Mouse (Mus musculus): ENCODE results near the gene S100a3.

S100a3 gene

DNA sequence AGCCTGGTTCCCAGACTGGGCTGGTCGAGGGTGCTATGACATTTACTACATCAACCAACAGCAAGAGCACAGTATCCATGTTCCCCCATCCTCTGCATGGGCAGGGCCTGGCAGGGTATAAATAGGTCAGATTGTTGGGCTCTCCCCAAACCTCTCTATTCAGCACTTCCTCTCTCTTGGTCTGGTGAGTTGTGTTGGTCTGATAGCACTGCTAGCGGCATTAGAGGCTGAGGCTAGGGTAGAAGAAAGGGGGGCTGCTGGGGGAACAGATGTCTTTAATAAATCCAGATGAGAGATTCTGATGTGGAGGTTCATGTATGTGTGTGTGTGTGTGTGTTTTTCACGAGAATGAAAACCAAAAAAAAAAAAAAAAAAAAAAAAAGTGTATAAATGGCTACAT is 43.2 kb downstream of the S100a3 start, which contains the start of gene S100a4:
Gene S100a4 (plus strand): TSS at position 149 of the 400 bp plus-strand sequence.
- no peak for DNase-seq

DNA sequence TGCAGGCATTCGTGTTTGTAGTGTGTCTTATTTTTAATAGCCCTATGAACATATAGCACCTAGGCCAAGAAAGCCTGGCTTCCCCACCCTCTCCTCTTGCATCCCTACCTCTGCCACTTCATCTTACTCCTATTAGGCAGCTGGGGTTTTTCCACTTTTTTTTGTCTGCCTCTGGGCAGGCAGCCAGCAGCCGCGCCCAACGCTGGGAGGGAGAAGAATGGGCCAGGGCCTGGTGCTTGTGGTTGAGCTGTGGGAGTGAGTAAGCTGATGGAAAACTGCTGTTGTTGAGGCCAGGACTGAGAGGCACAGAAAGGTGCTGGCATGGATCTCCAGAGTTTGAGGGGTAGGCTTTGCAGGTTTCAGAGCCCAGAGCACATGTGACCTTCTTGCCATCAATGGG is 44.0 kb downstream of the S100a3 start:
- DNase-seq, result peak; percentile 89 to 94

DNA sequence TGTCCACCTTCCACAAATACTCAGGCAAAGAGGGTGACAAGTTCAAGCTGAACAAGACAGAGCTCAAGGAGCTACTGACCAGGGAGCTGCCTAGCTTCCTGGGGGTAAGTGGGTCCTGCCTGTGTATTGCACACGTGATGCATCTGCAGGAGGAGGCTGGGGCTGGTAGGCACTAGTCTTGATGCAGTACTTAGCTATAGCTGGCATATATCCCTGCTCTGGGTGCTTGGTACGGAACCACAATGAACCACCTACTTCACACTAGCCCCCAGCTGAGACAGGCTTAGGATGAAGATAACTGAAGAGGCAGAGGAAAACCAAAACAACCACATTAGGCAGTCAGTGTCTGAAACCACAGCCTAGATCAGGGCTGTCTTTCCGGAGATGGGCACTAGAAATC is 44.7 kb downstream of the S100a3 start:
- no peak for DNase-seq

DNA sequence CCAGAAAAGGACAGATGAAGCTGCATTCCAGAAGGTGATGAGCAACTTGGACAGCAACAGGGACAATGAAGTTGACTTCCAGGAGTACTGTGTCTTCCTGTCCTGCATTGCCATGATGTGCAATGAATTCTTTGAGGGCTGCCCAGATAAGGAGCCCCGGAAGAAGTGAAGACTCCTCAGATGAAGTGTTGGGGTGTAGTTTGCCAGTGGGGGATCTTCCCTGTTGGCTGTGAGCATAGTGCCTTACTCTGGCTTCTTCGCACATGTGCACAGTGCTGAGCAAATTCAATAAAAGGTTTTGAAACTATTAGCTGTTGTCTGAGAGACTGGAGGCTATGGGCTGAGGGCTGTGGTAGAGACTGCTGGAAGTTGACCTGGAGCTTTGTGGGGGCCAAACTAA is 45.4 kb downstream of the S100a3 start:
- no peak for DNase-seq

DNA sequence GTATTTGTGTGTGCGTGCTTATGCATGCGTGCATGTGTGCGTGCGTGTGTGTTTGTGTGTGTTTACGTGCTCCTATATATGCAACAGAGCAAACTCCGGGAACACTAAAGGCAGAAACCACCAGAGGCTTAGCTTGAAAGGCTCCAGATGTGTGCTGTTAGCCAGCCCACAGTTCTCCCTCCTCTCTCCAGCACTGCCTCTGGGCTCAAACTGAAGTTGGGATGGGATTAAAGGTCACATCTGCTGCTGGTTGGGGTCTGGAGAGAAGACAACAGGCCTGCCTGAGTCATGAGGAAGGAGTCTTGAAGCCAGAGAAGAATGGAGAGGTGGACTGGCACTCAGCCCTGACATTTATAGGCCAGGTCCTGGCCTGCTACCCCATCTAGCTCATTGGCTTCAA is 45.8 kb downstream of the S100a3 start:
- DNase-seq, result no peak

DNA sequence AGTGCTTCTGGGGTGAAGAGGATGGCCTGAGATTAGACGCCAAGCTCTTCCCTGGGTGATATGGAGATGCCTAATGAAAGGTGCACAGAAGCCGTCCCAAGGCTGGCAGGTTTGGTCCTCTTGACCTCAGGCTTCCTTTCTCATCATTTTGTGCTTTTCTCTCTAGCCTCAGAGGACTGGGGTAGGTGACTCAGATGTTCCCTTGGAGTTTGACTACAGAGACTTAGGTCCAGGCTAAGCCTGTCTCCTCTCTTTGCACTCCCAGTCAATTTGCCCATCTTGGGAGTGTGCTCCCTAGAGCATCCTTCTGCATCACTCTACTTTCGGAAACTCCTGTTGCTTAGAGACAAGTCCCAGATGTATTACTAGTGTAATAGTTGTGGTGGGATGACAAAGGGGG is 47.0 kb downstream of the S100a3 start:
- DNase-seq, result no peak

DNA sequence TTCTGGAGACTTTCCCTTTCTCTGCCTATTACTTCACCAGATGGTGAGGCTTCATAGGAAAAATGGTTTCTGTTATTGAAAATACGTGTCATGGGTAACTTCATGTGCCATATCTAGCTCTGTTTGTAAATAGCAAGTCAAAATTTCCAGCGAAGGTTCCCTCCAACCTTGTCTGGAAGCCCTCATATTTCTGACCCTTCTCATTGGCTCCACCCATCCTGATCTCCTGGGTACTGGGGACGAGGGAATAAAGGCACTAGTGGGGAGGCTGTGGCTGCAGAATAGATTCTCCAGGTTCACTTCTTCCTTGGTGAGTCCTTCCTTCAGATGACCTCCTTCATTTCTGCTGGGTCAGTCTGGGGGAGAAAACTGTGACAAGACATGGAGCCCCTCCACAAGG is 47.8 kb downstream of the S100a3 start, which contains the start of gene S100a5:
Gene S100a5 (plus strand): TSS at position 301 of the 400 bp plus-strand sequence.
- no peak for DNase-seq

DNA sequence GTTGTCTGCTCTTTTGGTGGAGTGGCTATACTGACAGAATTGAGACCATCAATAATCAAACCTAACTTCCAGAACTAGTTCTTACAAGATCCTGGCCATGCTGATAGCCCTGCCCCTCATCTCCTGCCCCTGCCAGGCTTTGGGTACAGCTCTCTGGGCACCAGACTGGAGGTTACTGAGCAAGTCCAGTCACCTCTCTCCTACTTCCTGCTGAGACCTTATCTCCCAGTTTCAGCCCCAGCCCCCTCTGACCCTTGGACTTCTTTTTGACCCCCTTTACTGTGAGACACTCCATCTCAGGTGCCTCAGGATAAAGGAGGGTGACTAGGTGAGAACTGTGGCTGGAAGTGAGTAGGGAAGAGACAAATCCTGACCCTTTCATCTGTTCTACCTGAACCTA is 48.7 kb downstream of the S100a3 start:
- DNase-seq, result no peak

DNA sequence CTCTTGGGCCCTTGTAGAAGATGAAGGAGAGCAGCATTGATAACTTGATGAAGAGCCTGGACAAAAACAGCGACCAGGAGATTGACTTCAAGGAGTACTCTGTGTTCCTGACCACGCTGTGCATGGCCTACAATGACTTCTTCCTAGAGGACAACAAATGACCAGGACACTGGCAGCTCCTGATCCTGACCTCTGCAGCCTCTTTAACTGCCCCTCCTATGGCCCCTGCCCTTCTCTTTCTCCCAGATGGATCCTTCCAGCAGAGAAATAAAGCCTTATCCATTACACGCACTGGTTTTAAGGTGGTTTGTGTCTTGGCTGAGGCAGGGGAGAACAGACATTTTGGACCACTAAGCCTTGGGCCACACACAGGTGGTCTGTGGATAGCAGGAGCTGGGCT is 51.1 kb downstream of the S100a3 start:
- DNase-seq, result no peak

DNA sequence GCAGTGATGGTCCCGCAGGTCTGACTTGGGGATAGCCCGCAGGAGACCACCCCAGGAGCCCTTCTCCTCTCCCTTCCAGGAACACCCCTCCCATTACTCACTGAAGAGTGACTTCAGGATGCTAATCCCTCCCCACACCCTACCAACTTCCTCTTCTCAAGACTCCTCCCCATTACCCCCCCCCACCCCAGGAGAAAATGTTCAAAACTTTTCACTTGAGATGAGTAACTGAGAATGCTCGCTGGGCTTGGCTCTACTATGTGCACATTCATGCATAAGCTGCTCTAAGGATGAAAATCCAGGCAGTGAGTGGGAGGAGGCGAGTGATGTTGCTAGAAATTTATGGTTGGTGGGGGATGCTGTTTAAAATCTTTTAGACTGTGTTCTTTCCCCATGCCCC is 51.7 kb downstream of the S100a3 start:
- DNase-seq, result no peak

DNA sequence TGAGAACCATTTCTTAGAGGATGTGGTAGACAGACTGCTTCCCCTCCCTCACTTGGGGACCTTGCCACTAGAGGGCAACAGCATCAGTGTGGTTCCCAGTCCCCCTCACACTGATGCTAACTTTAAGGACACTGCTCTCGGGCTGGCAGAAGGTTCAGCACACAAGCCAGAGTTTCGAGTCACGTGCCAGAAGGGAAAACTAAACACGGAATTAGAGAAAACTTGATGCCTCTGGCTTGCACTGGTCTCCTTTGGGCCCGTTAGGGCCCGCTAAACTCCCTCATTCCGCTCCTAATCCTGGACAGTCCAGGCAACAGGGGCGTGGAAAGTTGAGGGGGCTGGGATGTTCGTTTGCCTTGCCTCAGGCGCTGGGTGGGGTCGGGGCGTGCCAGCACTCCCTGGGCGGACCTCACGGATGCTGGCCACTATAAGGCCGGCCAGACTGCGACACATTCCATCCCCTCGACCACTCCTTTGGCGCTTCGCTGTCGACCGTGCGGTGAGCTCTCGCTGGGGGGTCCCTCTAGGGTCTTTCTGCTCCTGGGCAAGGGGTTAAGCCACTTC is 52.4 kb downstream of the S100a3 start, which contains the start of gene S100a6:
Gene S100a6 (plus strand): TSS at position 155 of the 564 bp plus-strand sequence.
- DNase-seq, result peak; percentile 82 to 83

DNA sequence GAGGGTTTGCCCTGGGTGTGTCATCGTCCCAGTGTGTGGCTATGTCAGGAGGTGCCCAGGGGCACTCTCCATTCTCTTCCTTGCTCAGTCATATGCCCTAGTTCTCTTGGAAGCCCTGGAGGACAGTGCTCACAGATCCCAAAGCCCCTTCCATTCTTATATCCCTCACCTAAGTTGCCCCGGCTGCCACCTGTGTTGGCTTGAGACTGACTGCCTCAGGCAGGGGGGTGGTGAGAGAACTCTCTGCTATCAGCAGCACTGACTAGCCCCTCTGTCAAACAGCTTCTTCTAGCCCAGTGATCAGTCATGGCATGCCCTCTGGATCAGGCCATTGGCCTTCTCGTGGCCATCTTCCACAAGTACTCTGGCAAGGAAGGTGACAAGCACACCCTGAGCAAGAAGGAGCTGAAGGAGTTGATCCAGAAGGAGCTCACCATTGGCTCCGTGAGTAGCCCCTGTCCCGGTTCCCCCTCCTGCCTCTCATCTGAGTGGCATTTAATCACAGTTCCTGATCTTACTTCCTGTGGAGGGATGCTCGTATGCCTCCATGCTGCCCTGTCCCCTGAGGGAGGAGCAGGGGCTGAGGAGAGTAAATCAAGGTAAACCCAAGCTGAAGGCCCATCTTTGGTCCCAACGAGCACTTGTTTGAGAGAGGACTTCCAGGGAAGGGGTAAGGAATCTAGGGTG is 53.2 kb downstream of the S100a3 start:
- no peak for DNase-seq

DNA sequence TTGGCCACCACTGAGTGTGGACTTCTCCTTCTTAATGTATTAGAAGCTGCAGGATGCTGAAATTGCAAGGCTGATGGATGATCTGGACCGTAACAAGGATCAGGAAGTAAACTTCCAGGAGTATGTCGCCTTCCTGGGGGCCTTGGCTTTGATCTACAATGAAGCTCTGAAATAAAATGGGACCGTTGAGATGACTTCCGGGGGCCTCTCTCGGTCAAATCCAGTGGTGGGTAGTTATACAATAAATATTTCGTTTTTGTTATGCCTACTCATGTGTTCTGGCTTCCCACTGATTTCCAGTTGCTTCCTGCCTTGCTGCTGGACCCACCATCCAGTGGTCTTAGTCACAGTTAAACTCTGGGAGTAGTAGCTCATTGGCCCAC is 53.8 kb downstream of the S100a3 start:
- no peak for DNase-seq

DNA sequence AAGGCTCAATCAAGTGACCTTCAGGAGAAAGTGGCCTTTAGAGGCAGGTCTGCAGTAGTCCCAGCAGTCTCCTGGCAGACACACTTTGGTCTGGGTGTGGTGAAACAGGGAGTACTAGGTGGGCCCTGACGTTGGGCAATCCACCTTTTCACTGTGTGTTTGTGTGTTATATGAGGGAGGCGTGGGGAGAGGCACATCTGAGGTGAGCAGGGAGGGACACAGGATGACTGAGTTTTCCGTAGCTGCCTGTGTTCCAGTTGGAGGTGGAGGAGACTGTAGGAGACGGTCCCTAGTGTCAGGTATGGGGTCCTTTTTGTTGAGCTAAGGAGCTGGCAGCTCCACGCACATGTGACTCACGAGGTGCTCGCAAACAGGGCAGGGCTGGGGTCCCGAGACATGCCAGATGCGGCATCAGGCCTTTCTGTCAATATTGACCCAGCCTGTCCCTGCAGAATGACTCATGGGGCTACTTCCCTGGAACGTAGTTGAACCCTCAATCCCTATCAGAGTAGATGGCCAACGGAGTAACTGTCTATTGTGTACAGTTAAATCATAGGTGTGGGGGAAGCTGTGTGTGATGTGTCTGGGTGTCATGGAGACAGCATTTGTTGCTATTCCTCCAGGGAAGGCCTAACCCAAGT is 54.4 kb downstream of the S100a3 start:
- no peak for DNase-seq

DNA sequence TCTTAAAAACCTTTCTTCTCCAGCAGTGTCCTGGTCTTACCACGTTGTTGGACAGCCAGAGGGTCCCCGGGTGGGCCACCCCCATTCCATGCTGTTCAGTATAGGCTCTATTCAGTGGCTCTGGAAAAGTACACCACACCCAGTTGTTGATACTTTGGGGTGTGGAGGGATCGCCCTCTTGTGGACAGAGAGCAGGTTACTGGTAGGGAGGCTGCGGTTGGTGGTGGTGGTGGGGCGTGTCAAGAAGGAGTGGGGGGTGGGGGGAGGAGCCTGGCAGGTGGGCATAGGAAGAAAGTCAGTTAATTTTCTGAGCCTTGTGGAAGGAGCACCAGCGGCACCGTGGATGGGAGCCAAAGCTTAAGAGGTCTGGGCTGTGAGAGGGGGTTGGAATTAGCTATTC is 55.0 kb downstream of the S100a3 start:
- DNase-seq, result peak; percentile 86 to 87

DNA sequence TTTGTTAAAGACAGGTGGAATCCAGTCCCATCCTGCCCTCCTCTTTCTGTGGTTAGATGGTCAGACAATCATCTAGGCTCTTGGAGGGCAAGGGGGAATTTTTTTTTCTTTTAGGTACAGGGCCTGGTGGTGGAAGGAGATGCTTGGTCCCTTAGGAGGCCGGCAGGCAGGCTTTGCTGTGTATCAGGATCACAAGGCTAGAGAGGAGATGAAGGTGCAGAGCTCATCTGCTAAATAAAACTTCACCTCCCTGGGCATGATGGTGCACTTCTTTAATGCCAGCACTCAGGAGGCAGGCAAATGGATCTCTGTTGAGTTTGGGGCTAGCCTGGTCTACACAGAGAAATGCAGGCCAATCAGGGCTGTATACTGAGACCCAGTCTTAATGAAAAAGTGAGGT is 55.5 kb downstream of the S100a3 start:
- no peak for DNase-seq

DNA sequence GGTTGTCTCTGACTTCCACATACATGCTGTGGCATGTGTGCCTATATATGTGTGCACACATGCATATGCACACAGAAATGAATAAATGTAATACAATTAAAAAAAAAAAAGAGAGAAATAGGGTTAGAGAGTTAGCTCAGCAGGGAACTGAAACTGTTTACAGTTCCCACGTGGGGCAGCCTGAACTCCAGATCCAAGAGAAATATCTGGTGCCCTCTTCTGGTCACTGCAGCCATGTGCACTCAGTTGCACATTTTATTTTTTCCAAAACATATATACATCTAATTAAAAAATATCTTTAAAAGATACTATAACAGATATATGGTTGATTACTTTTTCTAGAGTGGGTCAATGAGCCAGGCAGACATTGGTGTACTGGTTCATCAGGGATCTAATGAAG is 57.2 kb downstream of the S100a3 start:
- no peak for DNase-seq

DNA sequence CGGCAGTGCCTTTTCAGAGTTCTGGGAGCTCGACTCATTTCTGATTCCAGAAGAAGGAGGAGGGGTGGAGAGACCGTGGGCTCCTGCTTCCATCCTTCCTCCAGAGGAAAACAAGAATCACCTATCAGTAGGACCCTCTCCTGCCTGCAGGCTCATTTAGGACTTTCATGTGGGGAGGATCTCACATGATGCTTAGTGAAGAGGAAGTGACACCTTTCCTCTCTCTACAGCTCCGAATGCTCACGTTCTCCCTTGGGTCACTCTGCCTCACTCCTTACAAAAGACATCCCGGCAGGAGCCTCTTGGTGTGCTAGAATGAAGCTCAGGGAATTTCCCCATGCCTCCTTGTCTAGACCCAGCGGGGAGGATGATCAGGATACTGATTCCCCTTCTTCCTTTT is 61.2 kb downstream of the S100a3 start:
- DNase-seq, result no peak

DNA sequence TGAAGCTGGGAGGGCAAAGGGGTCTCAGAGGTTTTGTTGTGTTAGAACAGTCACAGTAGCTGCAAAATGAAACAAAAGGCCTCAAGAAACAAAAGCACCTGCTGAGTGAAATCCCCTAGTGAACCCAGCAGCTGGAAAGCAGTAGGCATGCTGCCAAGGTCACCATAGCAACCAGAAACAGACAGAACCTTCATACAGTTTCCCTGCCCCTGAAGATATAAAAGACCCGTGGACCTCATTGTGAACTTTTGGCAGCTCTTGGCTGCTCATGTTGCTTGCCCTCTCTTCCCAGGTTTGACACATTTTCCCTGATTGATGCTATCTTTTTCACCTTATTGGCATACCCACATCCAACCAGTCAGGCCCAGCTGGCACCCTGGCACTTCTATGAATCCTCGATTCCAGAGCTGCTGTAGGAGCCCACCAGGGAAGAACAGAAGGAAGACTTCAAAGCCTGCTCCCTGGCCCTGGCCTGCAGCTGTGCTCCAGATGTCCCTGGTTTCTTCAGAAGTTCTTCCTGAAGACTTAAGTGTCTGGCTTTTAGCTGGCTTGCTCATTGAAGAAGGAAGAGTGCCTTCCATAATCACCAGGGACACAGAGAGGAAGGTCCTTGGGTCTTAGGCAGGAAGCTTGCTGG is 63.2 kb downstream of the S100a3 start:
- peak; percentile 65 to 71 for DNase-seq

DNA sequence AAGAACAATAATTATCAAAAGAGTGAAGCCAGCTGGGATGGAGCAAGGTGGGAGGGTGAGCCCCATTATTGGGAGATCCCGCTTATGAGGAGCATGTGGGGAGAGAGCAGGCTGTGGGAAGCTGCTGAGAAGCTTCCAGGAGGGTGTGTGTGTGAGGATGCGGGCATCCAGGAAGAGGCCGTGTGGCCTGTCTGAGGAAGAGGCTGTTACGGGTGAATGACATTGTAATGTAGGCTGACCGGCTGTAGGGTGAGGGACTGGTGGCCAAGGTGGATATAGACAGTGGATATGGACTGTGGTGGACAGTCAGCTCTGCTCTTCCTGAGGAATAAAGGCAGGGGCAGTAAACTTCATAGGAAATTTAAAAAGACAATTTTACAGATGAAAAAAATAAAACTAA is 65.1 kb downstream of the S100a3 start:
- DNase-seq, result no peak

DNA sequence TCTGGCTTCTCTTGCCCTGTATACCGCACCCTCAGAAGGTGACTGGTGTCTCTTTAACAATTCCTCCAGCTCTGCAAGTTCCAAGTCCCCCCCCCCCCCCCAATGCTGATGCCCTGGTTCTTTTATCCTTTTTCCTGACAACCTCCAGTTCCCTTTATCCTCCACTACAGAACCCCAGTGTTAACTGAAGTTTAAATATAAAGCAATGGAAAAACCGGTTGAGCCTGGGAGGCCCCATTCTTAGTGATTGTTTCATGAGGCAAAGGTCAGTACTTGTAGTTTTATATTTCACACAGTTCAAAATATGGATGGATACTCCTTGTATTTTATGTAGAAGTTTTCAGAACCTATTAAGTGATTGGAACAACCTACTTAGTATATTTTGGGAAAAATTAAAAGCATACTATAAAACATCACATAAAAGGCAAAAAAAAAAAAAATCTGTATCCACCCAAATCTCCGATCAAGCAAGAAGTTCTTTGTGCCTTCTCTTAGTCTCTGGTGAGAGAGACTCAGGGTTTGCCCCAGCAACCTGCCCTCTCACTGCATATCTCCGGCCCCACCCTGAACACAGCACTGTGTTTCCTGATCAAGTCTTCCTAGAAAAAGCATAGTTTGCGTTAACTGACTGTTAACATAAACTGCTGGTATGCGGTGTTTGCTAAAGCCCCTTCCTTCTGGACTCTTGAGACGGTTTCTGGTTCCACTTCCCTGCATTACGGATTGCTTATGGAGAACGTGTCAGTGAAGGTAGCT is 66.1 kb downstream of the S100a3 start:
- no peak for DNase-seq

DNA sequence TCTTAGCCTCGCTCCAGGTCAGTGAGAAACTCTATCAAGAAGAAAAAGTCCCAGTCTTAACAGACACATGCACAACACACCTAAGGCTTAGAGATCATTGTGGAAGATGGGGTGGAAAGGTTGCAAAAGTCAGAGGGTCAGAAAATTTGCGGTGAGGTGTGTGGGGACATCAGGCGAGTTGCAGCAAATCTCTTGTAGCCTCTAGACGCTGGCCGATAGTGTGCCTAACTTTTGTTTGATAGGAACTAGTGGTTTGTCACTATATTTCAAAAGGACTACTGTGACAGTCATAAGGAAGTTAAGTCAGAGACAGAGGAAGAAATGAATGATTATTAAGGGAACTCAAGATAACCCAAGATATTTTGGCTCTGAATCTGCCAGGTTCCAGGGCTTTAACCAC is 67.0 kb downstream of the S100a3 start:
- DNase-seq, result no peak

DNA sequence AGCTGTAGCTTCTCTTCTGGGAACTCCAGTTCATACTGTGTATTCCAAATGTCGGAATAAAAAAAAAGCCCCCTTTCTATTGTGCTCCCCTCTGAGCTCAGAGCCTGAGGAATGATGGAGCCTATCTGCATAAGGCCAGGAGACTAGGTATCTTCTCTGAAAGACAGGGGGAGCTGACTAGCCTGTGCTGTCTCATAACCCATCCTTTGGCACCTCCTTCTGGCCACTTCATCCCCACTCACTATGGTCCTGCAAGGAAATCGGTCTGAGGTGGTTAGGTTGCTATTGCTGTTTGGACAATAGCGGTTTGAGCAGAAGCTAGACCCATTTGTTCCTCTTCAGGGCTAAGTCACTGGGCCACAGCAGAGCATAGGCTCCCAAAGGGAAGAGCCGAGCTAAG is 67.4 kb downstream of the S100a3 start:
- peak in 1 of 2 experiments; percentile 28 for DNase-seq
